Mouse (Mus musculus): ENCODE measurements around the gene Umodl1.

Gene Umodl1

DNA sequence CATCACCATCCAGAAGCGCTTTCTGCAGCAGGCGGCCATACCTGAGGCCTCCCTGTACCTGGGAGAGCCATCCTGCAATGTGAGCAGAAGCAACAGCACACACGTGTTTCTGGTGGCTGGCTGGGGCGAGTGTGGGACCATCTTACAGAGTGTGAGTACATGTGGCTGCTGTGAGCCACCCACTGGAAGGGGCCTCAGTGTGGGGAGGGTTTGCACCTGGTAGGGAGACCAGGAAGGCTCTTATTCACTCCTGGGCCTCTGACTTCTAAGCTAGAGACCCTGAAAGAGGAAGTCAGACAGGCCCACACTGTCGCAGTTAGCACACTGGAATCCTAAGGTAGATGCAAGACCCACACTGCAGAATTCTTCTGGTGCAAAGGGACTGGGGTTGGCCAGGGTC is 41.9 kb downstream of the Umodl1 start:
- no peak for DNase-seq (ENCODE audit: low spot score in 2 of 2)

DNA sequence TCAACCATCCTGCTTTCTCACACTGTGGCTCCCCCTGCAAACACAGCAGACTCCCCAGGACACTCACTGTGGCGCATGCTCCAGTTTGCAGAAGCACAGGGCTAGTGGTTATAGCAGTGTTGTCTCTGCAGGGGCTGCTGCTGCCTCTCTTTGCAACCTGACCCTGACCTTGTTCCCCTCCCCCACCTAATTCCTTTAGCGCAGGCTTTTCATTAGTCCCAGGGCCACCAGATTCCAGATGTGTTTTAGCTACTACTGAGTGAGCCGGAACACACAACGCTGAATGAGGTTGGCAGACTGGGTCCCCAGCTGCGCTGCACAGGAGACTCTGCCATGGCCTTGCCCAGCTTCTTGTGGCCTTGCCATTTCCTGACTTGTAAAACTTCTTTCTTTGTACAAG is 46.5 kb downstream of the Umodl1 start:
- DNase-seq (ENCODE audit: low spot score in 2 of 2), result no peak

- no peak for DNase-seq (ENCODE audit: low spot score in 2 of 2)
Measured at GRCm38 (mm10) chr17:31002613-31003012, 48.2 kb downstream of the Umodl1 start.

DNA sequence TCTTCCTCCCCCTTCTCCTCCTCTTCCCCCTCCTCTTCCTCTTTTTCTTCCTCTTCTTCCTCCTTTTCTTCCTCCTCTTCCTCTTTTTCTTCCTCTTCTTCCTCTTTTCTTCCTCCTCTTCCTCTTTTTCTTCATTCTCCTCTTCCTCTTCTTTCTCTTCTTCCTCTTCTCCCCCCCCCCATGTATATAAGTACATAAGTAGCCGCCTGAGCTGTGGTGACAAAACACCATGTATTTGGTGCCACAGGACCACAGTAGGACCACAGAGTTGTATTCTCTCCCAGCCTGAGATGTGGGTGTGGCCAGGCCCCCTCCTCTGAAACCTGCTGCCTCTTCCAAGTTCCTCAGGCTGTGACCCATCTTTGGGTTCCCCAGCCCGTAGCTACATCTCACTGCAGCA is 50.8 kb downstream of the Umodl1 start:
- DNase-seq (ENCODE audit: low spot score in 2 of 2), result no peak

DNA sequence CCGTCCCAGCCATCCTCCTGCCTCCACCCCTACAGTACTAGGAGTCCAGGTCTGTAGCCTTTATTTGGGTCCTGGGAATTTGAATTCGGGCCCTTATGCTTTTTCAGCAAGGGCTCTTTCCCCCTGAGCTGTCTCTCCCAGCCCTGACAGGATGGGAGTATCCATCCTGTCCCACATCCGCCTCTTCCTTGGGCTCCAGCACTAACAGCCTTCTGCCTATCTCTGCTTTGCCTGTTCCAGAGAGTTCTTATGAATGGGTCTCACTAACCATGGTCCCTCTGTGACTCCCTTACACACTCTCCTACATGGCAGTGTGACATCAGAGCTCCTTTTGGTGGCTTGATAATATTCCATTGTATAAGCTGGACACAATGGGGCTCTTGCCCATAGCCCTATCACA is 52.9 kb downstream of the Umodl1 start:
- no peak for DNase-seq (ENCODE audit: low spot score in 2 of 2)

DNA sequence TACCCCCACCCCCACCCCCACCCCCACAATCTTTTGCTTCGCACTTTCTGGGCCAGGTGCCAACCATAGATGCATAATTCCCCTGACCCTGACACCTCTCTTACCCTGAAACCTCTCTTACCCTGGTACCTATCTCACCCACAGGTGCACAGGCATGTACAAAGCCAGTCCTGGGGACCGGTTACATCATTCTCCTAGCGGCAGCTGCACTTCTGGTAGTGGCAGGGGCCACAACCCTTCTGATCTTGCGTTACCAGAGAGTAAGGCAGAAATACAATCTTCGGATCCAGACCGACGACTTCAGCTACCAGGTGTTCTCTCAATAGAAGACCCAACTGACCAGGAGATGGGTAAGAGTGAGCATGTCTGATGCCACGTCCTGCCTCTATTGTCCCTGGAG is 54.0 kb downstream of the Umodl1 start:
- DNase-seq (ENCODE audit: low spot score in 2 of 2), result no peak

DNA sequence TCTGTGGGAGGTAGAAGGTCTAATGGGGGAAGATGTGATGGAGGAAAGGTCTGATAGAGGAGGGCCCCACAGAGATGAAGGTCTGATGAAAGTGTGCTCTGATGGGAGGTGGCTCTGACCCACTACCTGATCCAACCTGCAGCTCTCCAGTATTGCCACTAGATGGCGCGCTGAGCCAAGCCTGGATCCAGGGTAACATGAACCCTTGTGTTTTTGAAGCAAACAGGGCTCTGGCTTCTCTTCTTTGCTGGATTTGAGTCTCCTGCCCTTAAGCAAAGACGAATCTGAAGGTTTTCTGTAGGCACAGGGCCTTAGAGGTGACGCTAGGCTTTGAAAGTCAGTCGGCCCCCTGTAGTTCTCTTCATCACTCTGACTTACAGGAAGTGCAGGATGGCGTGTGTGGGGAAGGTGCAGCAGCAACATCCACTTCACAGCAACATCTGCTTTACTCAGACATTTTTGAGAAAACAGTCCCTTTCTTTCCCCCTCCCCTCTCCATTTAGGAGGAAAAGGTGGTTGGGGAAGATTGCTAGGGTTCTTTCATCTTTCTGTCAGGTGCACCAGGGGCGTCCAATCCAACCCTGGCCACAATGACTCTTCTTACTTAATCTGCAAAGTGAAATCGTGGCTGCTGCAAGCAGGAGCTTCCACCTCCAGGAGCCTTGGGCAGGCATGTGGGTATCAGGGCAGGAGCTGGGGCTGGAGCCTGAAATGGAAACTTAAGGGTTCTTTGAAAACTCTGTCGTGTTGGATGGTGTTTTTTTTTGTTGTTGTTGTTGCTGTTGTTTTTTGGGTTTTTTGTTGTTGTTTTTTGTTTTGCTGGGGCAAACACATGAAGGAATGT is 57.3 kb downstream of the Umodl1 start:
- DNase-seq (ENCODE audit: low spot score in 2 of 2), result peak; percentile 42 to 84

DNA sequence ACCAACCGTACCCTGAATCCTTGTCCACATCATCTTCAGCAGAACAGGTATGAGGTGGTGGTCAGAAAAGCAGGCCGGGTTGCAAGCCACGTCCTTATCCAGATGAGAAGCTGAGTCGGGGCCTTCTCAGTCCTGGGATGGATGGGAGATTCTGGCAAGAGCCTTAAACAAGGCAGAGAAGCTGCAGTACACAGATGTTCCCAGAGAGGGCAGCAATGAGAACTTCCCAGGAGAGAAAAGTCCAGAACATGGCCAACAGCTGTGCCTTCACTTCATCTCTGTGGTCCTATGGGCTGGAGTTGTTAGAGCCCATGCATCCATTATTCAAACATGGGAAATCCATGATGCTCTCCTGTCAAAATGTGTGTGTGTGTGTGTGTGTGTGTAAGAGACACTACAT is 63.8 kb downstream of the Umodl1 start:
- DNase-seq (ENCODE audit: low spot score in 2 of 2), result peak; percentile 44 to 79

GRCm38 (mm10) chr17:31019505-31019904 is 65.1 kb downstream of the Umodl1 start:
- DNase-seq (ENCODE audit: low spot score in 2 of 2), result peak; percentile 59 to 88

DNA sequence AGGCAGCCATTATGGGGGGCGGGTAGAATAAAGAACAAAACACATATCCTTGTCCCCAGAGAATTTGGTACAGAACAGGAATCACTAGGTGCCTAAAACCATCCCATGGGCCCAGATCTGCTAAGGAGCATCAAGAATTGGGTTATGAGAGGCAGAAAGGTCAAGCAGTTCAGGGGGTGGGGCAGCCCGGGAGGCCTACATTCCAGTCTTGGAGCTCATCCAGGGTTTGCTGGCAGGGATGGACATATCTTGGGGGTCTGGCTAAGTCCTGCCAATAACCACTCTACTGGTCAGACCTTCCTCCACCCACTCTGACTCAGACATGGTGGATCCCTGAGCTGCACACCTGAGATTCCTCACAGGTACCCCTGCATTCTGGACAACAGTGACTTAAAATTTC is 65.6 kb downstream of the Umodl1 start:
- no peak for DNase-seq (ENCODE audit: low spot score in 2 of 2)

- no peak for DNase-seq (ENCODE audit: low spot score in 2 of 2)
Measured at GRCm38 (mm10) chr17:31021276-31021675, 66.8 kb downstream of the Umodl1 start.

GRCm38 (mm10) chr17:31024125-31024781 is 69.8 kb downstream of the Umodl1 start:
- no peak for DNase-seq (ENCODE audit: low spot score in 2 of 2)

- DNase-seq (ENCODE audit: low spot score in 2 of 2), result no peak
Measured at GRCm38 (mm10) chr17:31024782-31025125, 70.3 kb downstream of the Umodl1 start.

DNA sequence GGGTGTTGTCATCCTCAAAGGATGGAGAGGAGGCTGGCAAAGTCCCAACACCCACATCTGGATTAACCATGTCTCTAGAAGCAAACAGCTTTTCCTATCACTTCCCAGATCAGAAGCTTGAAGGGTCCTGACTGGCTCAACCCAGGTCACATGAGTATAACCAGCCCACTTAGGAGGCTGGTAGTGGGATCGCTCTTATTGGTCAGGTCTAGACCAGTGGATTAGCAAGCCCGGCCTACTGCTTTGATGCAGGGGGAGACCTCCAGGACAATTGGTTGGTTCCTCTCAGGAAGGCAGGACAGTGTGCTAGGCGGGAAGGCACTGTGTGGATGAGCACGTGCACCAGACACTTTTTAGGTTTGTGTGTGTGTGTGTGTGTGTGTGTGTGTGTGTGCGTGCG is 72.5 kb downstream of the Umodl1 start:
- no peak for DNase-seq (ENCODE audit: low spot score in 2 of 2)

GRCm38 (mm10) chr17:31027723-31028122 is 73.3 kb downstream of the Umodl1 start:
- DNase-seq (ENCODE audit: low spot score in 2 of 2), result no peak

GRCm38 (mm10) chr17:31028821-31029370 is 74.5 kb downstream of the Umodl1 start:
- DNase-seq (ENCODE audit: low spot score in 2 of 2), result no peak

DNA sequence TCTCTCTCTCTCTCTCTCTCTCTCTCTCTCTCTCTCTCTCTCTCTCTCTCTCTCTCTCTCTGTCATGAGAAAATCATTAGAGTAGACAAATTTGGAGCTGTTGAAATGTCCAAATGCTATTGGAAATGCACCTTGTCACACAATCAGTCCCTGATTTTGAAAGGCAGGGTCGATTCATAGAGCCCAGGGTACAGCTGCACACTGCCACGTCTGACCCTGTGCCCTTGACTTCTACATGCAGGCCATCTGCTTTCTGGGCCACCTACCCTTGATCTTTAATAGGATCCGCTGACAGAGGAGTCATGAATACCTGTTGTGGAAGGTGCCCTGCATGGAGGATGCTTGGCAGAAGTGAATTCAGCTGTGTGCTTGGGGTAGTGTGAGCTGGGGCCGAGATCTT is 75.0 kb downstream of the Umodl1 start:
- DNase-seq (ENCODE audit: low spot score in 2 of 2), result no peak

DNA sequence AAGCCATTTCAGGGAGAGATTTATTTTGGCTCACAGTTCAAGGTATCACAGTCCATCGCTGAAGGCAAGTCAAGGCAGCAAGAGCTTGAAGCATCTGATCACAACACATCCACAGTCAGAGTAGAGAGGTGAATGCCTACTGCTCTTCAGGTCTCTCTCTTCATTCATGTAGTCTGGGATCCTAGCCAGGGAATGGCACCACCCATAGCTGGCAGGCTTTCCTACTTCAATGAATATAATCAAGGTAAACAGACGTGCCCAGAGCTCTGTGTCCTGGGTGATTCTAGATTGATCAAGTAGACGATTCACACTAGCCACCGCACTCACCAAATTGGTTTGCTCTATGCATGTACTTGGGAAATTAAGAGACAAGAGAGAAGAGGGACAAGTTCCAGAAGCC is 77.9 kb downstream of the Umodl1 start:
- DNase-seq (ENCODE audit: low spot score in 2 of 2), result no peak

DNA sequence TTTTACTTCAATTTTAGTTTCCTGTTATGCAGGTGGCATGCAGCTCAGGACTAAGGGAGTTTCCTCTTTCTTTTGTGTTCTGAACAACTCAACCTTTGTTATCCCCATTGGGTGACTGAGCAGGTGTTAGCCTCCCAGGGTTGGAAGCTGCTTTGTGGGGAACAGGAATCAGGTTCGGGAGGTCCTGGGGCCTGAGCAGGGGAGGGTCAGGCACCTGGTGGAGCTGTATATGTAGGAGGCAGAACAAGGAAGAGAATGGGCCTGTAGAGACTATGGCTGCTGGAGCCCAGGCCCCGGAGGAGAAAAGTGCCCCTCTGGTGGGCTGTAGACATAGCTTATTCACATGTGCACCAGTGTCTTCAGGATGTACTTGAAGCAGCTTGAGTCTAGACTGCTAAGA is 78.8 kb downstream of the Umodl1 start:
- DNase-seq (ENCODE audit: low spot score in 2 of 2), result no peak

DNA sequence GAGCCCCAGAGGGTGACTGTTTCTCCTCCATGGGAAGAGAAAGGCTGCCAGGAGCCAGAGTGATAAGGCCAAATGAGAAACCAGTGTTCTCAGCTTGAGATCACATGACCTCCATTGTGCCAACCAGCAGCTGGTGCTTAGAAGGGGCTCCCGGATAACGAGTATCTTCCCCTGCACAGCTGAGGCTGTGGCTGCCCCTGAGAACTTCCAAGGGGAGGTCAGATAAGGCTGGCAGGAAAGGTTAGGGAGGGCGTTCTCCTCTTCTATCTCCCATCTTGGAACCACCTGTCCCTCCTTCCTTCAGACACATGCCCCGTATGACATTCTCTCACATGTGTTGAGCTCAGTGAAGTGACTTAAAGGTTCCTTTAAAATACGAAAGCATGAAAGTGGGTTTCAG is 79.7 kb downstream of the Umodl1 start:
- DNase-seq (ENCODE audit: low spot score in 2 of 2), result peak in 1 of 2 experiments; percentile 29

GRCm38 (mm10) chr17:31034674-31035356 is 80.4 kb downstream of the Umodl1 start:
- DNase-seq (ENCODE audit: low spot score in 2 of 2), result no peak

- no peak for DNase-seq (ENCODE audit: low spot score in 2 of 2)
Measured at GRCm38 (mm10) chr17:31036168-31036876, 81.9 kb downstream of the Umodl1 start.
